Mouse (Mus musculus): ENCODE measurements around the gene Myt1l. TPM values are rescaled to one million over a fixed set of nuclear protein-coding genes. Genes with fewer than 3 reads are reported as not detected.

Myt1l gene
- polyA plus RNA-seq, 1 experiment from 2014 or later: 0.18 TPM

DNA sequence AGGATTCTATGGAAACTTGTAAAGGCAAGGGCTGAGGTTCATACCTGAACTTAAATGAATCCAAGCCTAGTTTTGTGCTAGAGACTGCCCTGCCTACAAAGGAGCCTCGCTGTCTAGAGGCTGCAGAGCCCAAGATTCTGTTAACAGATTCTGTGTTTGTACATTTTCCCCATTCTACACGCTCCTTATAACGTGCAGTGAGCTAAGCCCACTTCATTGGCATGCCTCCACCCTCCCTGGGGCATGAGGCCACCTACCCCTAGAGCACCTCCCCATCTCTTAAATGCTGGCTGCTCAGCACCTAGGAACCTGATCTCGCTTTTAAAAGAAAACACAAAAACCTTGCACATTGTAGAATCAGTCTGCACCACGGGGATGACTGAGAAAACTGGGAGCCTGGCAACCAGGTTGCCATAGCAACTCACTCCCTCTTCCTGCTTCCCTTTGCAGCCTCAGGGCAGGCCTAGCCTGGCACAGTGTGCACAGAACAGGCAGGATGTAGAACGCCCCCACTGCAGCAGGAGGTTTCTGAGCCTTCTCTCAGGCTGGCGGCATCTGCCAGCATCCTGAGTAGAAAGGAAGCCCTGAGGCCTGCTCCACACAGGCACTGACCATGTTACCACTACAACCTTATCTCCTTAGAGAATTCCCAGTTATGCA lies 344.1 kb downstream of the Myt1l start:
- 31% methylated on average over 7 of the region's 7 CpGs for WGBS
- ATAC-seq (ENCODE audit: low read depth): no peak

DNA sequence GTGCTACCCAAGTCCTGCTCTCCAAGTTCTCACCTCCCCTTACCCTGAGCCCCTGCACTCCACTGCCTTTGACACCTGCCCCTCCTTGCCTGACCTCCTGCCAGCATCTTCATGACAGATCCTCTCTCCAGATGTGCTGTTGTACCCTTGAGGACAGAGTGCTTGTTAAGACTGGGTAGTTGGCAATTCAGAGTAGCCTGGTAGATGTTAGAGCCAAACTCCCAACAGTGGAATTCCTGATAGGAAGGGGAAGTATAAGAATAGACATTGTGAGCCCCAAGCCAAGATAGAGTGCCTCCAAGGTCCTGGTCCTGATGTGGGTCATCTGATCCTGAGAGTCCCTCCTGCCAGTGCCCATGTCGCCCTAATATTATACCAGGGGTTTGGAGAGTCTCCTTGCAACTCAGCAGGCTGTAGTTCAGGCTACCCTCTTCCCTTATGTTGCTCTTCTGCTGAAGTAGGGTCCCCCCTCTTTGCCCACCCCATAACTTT lies 345.1 kb downstream of the Myt1l start:
- Histone ChIP-seq H3K4me1 (replicated peaks; ENCODE audit: control insufficient read depth, insufficient read depth, low read length) (no peaks in the 10 kb centered on the region), H3K36me3 (ENCODE audit: control insufficient read depth, insufficient read depth, low read length) (no peaks in the 10 kb centered on the region), H3K27ac (ENCODE audit: low read length) (no peak overlapping the region), H3K4me3 (ENCODE audit: low read length) (no peak overlapping the region), H3K9me3 (ENCODE audit: control insufficient read depth, low read length) (no peaks in the 10 kb centered on the region), H3K9ac (ENCODE audit: low read length) (no peak overlapping the region), H3K27me3 (ENCODE audit: control insufficient read depth, insufficient read depth, low read depth, low read length) (no peaks in the 10 kb centered on the region), H3K4me2 (ENCODE audit: low read depth, low read length) (no peak overlapping the region)
- whole genome bisulfite sequencing: 46% methylated on average over 1 of the region's 1 CpGs
- ATAC-seq (ENCODE audit: low read depth): no peak

More for the DNA sequence above, 344.1 kb downstream of the Myt1l start:
- H3K9me3 ChIP-seq (ENCODE audit: control insufficient read depth, low read length): no peaks in the 10 kb centered on the region
- no peaks in the 10 kb centered on the region for H3K4me1 ChIP-seq (replicated peaks; ENCODE audit: control insufficient read depth, insufficient read depth, low read length)
- H3K36me3 ChIP-seq (ENCODE audit: control insufficient read depth, insufficient read depth, low read length): no peaks in the 10 kb centered on the region
- H3K4me3 ChIP-seq (ENCODE audit: low read length): no peak overlapping the region
- H3K4me2 ChIP-seq (ENCODE audit: low read depth, low read length): no peak overlapping the region
- no peak overlapping the region for H3K9ac ChIP-seq (ENCODE audit: low read length)
- no peaks in the 10 kb centered on the region for H3K27me3 ChIP-seq (ENCODE audit: control insufficient read depth, insufficient read depth, low read depth, low read length)
- no peak overlapping the region for H3K27ac ChIP-seq (ENCODE audit: low read length)

DNA sequence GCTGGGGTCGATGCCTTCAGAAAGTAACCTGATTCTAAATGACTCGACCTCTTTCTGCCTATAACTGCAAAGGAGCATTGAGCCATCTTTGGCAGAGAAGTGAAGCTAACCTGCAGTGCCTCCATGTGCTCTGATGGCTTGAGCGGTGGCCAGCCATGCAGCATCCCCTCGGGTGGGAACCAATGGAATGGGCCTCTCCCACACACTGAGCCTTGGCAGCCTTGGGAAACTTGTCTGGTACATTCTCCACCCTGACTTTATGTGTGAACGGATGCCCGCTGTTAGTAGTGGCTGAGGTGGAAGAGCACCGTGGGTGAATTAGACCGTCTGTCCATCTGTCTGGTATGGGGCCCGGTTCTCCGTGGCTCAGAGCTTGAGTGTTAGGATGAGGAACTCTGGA lies 349.8 kb downstream of the Myt1l start:
- 82% methylated on average over 10 of the region's 10 CpGs for WGBS
- H3K27ac ChIP-seq (ENCODE audit: low read length): no peak overlapping the region
- no peaks in the 10 kb centered on the region for H3K36me3 ChIP-seq (ENCODE audit: control insufficient read depth, insufficient read depth, low read length)
- no peak overlapping the region for H3K4me2 ChIP-seq (ENCODE audit: low read depth, low read length)
- no peak overlapping the region for H3K4me3 ChIP-seq (ENCODE audit: low read length)
- no peaks in the 10 kb centered on the region for H3K27me3 ChIP-seq (ENCODE audit: control insufficient read depth, insufficient read depth, low read depth, low read length)
- H3K4me1 ChIP-seq (replicated peaks; ENCODE audit: control insufficient read depth, insufficient read depth, low read length): no peaks in the 10 kb centered on the region
- no peak for ATAC-seq (ENCODE audit: low read depth)
- no peaks in the 10 kb centered on the region for H3K9me3 ChIP-seq (ENCODE audit: control insufficient read depth, low read length)
- no peak overlapping the region for H3K9ac ChIP-seq (ENCODE audit: low read length)

DNA sequence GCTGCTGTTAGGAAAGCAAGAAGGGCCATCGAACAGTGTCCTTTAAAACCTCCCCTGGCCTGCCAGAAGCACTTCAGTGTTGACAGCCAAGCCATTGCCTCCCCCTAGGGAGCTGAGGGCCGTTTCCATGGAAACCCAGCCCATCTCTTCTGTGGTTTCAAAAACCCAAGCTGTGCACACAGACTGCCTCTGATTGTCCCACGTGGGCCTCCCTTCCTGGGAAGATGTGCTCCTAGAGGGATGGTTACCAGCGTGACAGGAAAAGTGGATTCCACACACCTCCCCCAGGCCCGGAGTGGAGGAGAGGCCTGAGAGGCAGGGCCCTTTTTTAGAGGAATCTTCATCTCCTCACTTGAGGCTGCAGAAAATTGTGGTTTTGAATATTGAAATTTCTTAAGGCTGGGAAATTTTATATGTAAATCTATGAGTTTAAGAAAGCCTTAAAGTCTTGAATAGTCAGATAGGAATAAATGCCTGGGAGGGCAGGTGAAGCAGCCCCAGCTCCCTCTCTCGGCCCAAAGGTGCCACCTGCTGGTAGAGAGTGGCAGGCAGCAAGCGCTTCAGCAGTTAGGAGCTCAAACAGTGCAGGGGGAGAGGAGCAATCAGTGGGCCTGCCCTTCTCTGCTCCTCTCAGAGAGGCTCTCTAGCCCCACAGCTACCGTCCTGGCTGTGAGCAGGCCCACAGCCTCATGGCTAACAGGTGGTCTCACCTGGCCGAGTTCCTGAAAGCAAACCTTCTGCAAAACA lies 354.9 kb downstream of the Myt1l start:
- Histone ChIP-seq H3K4me3 (ENCODE audit: low read length) (no peak overlapping the region), H3K9me3 (ENCODE audit: control insufficient read depth, low read length) (no peaks in the 10 kb centered on the region), H3K27ac (ENCODE audit: low read length) (no peak overlapping the region), H3K4me1 (replicated peaks; ENCODE audit: control insufficient read depth, insufficient read depth, low read length) (no peaks in the 10 kb centered on the region), H3K4me2 (ENCODE audit: low read depth, low read length) (no peak overlapping the region), H3K9ac (ENCODE audit: low read length) (no peak overlapping the region), H3K27me3 (ENCODE audit: control insufficient read depth, insufficient read depth, low read depth, low read length) (no peaks in the 10 kb centered on the region), H3K36me3 (ENCODE audit: control insufficient read depth, insufficient read depth, low read length) (no peaks in the 10 kb centered on the region)
- WGBS: 16% methylated on average over 9 of the region's 9 CpGs
- ATAC-seq (ENCODE audit: low read depth): no peak

DNA sequence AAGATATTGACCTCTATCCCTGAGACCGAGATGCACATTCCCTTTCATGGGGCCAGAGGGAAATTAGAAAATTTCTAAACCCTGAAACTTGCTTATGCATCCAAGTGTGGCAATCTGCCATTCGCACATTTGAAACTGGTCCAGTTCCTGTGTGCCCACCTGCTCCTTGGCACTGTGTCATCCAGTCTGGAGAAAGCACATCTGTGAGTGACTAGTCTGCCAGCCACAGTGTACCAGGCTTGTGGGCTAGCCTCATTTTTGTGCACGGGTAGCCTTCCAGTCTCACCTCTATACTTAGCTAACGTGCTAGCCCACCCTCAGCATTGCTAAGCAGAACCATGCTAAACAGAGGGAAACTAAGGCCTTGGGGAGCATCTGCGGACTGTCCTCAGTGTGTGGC lies 356.2 kb downstream of the Myt1l start:
- H3K9me3 ChIP-seq (ENCODE audit: control insufficient read depth, low read length): no peaks in the 10 kb centered on the region
- ATAC-seq (ENCODE audit: low read depth): no peak

DNA sequence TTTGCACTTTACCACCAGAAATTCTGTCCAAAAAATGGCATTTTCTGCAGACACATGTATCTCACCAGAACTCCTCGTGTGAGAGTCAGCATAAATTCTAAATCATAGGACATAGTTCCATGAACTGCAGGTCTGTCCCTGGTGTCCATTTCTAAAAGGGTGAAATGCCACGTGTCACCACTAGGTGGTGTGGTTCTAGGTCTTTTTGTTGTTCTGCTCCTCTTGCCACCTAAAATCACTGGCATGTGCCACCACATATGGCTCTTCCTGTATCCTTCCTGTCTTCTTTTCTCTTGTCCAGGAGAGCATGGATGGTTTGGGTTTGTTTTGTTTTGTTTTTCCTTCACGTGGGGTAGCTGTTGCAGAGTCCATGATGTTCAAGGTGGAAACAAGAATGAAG lies 366.5 kb downstream of the Myt1l start:
- H3K4me3 ChIP-seq (ENCODE audit: low read length): no peak overlapping the region
- no peak overlapping the region for H3K9ac ChIP-seq (ENCODE audit: low read length)
- 15% methylated on average over 3 of the region's 3 CpGs for WGBS
- H3K36me3 ChIP-seq (ENCODE audit: control insufficient read depth, insufficient read depth, low read length): no peaks in the 10 kb centered on the region
- no peak overlapping the region for H3K27ac ChIP-seq (ENCODE audit: low read length)
- H3K9me3 ChIP-seq (ENCODE audit: control insufficient read depth, low read length): no peaks in the 10 kb centered on the region
- H3K4me1 ChIP-seq (replicated peaks; ENCODE audit: control insufficient read depth, insufficient read depth, low read length): no peaks in the 10 kb centered on the region; the same call in 1 of the 2 replicates
- ATAC-seq (ENCODE audit: low read depth): no peak
- no peak overlapping the region for H3K4me2 ChIP-seq (ENCODE audit: low read depth, low read length)
- H3K27me3 ChIP-seq (ENCODE audit: control insufficient read depth, insufficient read depth, low read depth, low read length): no peaks in the 10 kb centered on the region

More for the DNA sequence above, 356.2 kb downstream of the Myt1l start:
- H3K27ac ChIP-seq (ENCODE audit: low read length): no peak overlapping the region
- H3K36me3 ChIP-seq (ENCODE audit: control insufficient read depth, insufficient read depth, low read length): no peaks in the 10 kb centered on the region
- WGBS: 70% methylated on average over 5 of the region's 5 CpGs
- no peaks in the 10 kb centered on the region for H3K27me3 ChIP-seq (ENCODE audit: control insufficient read depth, insufficient read depth, low read depth, low read length)
- H3K4me3 ChIP-seq (ENCODE audit: low read length): no peak overlapping the region
- H3K4me2 ChIP-seq (ENCODE audit: low read depth, low read length): no peak overlapping the region
- H3K4me1 ChIP-seq (replicated peaks; ENCODE audit: control insufficient read depth, insufficient read depth, low read length): no peaks in the 10 kb centered on the region
- no peak overlapping the region for H3K9ac ChIP-seq (ENCODE audit: low read length)

DNA sequence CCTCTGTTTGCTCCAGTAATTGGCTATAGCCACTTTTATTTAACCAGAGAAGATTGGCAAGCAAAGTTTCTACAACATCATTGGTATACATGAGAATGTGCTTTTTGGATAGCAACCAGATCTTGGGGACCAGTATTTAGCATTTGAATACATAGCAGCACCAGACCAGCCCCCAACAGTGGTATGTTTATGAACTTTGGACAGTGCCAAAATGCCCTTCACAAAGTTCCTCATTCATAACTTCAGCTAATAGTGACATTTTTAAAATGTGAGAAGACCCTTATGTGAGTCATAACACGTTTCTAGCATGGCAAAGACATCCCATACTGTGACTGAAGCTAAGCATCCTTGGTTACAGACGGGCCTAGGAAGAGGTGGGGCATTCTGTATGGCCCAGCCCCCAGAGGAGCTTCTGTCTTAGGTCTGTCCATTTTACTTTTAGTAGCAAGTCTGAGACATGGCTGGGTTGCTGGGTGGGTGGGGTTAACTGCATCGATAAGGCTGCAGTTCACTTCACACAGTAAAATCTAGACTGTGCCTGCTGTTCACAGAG lies 369.4 kb downstream of the Myt1l start:
- Histone ChIP-seq H3K4me2 (ENCODE audit: low read depth, low read length) (no peak overlapping the region), H3K9me3 (ENCODE audit: control insufficient read depth, low read length) (no peaks in the 10 kb centered on the region), H3K27me3 (ENCODE audit: control insufficient read depth, insufficient read depth, low read depth, low read length) (no peaks in the 10 kb centered on the region), H3K4me3 (ENCODE audit: low read length) (no peak overlapping the region), H3K9ac (ENCODE audit: low read length) (no peak overlapping the region), H3K27ac (ENCODE audit: low read length) (no peak overlapping the region), H3K4me1 (replicated peaks; ENCODE audit: control insufficient read depth, insufficient read depth, low read length) (no peaks in the 10 kb centered on the region; the same call in 1 of the 2 replicates), H3K36me3 (ENCODE audit: control insufficient read depth, insufficient read depth, low read length) (no peaks in the 10 kb centered on the region)
- peak; percentile 68 for ATAC-seq (ENCODE audit: low read depth)
- 43% methylated on average over 3 of the region's 3 CpGs for WGBS

DNA sequence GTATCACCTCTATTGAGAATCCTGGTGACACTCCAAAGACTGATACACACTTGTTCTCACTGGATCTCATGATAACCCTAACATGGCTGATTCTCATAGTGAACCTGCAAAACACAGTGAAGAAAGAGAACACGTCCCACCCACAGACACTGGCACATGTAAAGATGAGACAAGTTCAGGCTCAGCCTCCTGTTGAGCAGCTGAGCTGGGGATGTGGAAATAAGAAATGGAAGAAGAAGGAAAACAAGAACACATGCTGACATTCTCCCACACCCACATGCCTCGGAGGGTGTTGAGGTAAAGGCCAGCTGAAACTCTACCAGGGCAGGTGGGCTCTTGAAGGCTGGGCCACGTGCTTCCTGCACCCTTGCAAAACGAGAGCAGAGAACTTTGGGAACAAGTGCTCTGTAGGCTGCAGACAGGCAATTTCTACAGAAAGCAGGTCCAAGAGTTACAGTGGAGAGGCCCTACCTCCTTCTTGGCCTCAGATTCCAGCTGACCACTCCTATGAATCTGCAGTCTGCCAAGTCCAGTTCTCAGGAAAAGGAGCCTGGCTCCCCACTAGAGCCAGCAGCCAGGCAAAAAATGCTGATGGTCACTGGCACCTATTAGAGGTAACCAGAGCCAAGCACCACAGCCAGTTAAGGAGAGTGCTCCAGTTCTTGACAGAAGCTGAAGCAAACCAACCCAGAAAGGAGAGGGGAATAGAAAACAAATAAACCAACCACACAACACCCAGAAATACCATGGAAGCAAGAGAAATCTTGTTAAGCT lies 376.1 kb downstream of the Myt1l start:
- H3K4me3 ChIP-seq (ENCODE audit: low read length): no peak overlapping the region
- WGBS: 54% methylated on average over 4 of the region's 4 CpGs
- H3K27ac ChIP-seq (ENCODE audit: low read length): no peak overlapping the region; the same call in 1 of the 2 replicates
- ATAC-seq (ENCODE audit: low read depth): no peak
- H3K4me1 ChIP-seq (replicated peaks; ENCODE audit: control insufficient read depth, insufficient read depth, low read length): peaks cover 10% of the 10 kb centered on the region
- H3K36me3 ChIP-seq (ENCODE audit: control insufficient read depth, insufficient read depth, low read length): no peaks in the 10 kb centered on the region
- H3K4me2 ChIP-seq (ENCODE audit: low read depth, low read length): no peak overlapping the region
- H3K9ac ChIP-seq (ENCODE audit: low read length): no peak overlapping the region
- no peaks in the 10 kb centered on the region for H3K9me3 ChIP-seq (ENCODE audit: control insufficient read depth, low read length)
- H3K27me3 ChIP-seq (ENCODE audit: control insufficient read depth, insufficient read depth, low read depth, low read length): no peaks in the 10 kb centered on the region

DNA sequence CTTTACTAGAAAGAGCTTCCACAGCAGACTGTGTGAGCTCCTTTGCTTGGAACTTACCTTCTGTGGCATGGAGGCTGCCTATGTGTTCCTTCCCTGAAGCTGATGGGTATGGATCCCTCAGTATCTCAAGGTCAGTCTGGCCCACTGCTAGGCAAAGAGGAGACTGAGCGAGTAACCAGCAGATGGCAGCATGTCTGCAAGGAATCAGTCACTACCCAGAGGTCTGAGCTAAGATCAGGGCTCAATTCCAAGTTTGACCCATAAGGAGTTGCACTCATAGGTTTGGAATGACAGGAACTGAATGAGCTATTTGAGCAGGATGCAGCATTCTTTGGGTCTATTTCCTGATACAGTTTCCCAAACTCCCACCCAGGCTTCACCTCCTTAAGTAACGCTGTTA lies 378.9 kb downstream of the Myt1l start:
- H3K27ac ChIP-seq (ENCODE audit: low read length): peak overlapping the region; percentile 66
- no peak overlapping the region for H3K9ac ChIP-seq (ENCODE audit: low read length)
- peak; percentile 95 for ATAC-seq (ENCODE audit: low read depth)
- peaks cover 10% of the 10 kb centered on the region for H3K4me1 ChIP-seq (replicated peaks; ENCODE audit: control insufficient read depth, insufficient read depth, low read length)
- H3K9me3 ChIP-seq (ENCODE audit: control insufficient read depth, low read length): no peaks in the 10 kb centered on the region
- no peaks in the 10 kb centered on the region for H3K36me3 ChIP-seq (ENCODE audit: control insufficient read depth, insufficient read depth, low read length)
- peak overlapping the region; percentile 40 for H3K4me2 ChIP-seq (ENCODE audit: low read depth, low read length)
- H3K4me3 ChIP-seq (ENCODE audit: low read length): no peak overlapping the region
- WGBS: 25% methylated on average over 2 of the region's 2 CpGs
- H3K27me3 ChIP-seq (ENCODE audit: control insufficient read depth, insufficient read depth, low read depth, low read length): no peaks in the 10 kb centered on the region
